Mouse (Mus musculus) midbrain, embryonic 12.5 days (tissue): ENCODE data around the gene Chit1. TPM values are rescaled to one million over a fixed set of nuclear protein-coding genes. Genes with fewer than 3 reads are reported as not detected.

ENCODE experiments used
- ATAC-seq: fragments of 200-750 bp; cut with Nextera tagmentation; 2 replicates; pipeline ENCODE4 v1.8.0; 2017; ENCODE audit warnings: low read depth, moderate TSS enrichment, moderate library complexity; ENCODE audit not compliant: low FRiP score
- H3K27ac ChIP-seq: fragments of 300-500 bp; sonication (generic); replicated peaks from 2 replicates; pipeline ENCODE4 v1.5.1; 2016; ENCODE audit warnings: mild to moderate bottlenecking
- H3K27me3 ChIP-seq: fragments of 300-500 bp; sonication (generic); 2 replicates; pipeline ENCODE4 v1.6.1; 2016; ENCODE audit warnings: mild to moderate bottlenecking
- H3K36me3 ChIP-seq: fragments of 300-500 bp; sonication (generic); 2 replicates; pipeline ENCODE4 v1.6.1; 2016
- H3K4me1 ChIP-seq: fragments of 300-500 bp; sonication (generic); 2 replicates; pipeline ENCODE4 v1.6.1; 2016
- H3K4me2 ChIP-seq: fragments of 300-500 bp; sonication (generic); replicated peaks from 2 replicates; pipeline ENCODE4 v1.6.1; 2016; ENCODE audit warnings: mild to moderate bottlenecking, moderate library complexity
- H3K4me3 ChIP-seq: fragments of 300-500 bp; sonication (generic); 2 replicates; pipeline ENCODE4 v1.5.1; 2016; ENCODE audit warnings: mild to moderate bottlenecking
- H3K9ac ChIP-seq: fragments of 300-500 bp; sonication (generic); replicated peaks from 2 replicates; pipeline ENCODE4 v1.6.1; 2016; ENCODE audit warnings: mild to moderate bottlenecking, moderate library complexity
- H3K9me3 ChIP-seq: fragments of 300-500 bp; sonication (generic); 2 replicates; pipeline ENCODE4 v1.6.1; 2016; ENCODE audit warnings: mild to moderate bottlenecking
- WGBS: fragments of 180-500 bp; shearing (Covaris S2); methylation state at CpG from one replicate; pipeline ENCODE4 v1.1.7; 2016; 5-methylcytosine and 5-hydroxymethylcytosine counted together
- polyA plus RNA-seq: library from polyadenylated mRNA; unstranded; fragments of >200 nt; fragmentation: Nextera tagmentation; extraction: Ambion mirVana; gene quantifications from 2 replicates; pipeline ENCODE4 v1.2.1, GENCODE M21; 2016

Chit1 gene
- polyA plus RNA-seq, 1 experiment from 2014 or later, result not detected

DNA sequence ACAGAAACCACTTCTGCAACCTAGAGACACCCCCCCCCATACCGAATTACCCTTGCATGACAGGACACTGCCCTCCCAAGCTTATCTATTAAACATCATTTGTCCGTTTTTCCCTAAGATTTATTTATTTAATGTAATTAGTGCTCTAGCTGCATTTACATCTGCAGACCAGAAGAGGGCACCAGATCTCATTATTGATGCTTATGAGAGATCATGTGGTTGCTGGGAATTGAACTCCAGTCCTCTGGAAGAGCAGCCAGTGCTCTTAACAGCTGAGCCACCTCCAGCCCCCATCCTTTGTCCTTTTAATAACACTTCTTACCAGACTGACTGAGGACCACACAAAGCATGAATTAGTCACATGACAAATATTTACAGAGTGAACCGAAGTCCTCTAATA, 43.6 kb downstream of the Chit1 start:
- 56% methylated on average over 3 of the region's 3 CpGs for WGBS
- H3K4me2 ChIP-seq, result no peak overlapping the region
- H3K27me3 ChIP-seq, result peaks cover 17% of the 10 kb centered on the region
- no peak overlapping the region for H3K27ac ChIP-seq
- no peaks in the 10 kb centered on the region for H3K36me3 ChIP-seq
- no peak overlapping the region for H3K4me3 ChIP-seq
- ATAC-seq, result no peak
- no peak overlapping the region for H3K9ac ChIP-seq
- no peaks in the 10 kb centered on the region for H3K9me3 ChIP-seq
- H3K4me1 ChIP-seq, result no peaks in the 10 kb centered on the region

DNA sequence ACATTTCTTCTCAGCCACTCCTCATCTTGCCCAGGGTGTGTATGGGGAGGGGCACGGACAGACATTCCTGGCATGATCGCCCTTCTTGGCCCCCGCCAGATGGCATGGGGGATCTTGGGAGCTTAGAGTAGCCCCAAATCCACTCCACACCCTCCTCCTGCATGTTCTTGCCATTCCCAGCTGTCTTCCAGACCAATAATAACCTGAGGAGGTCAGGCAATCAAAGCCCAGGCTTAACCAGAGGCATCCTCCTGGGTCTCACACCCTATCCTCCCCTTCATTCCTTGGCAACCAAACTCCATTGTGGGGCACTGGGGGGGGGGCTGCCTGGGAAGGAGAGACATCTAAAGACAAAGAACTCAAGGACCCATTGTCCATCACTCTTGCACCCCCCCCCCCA, 49.4 kb downstream of the Chit1 start:
- Histone ChIP-seq H3K9me3 (no peaks in the 10 kb centered on the region), H3K4me2 (no peak overlapping the region), H3K9ac (no peak overlapping the region), H3K27ac (no peak overlapping the region), H3K36me3 (no peaks in the 10 kb centered on the region), H3K4me3 (no peak overlapping the region), H3K27me3 (peaks cover 16% of the 10 kb centered on the region; the same call in 1 of the 2 replicates), H3K4me1 (no peaks in the 10 kb centered on the region)
- no peak for ATAC-seq
- 84% methylated on average over 3 of the region's 3 CpGs for WGBS

DNA sequence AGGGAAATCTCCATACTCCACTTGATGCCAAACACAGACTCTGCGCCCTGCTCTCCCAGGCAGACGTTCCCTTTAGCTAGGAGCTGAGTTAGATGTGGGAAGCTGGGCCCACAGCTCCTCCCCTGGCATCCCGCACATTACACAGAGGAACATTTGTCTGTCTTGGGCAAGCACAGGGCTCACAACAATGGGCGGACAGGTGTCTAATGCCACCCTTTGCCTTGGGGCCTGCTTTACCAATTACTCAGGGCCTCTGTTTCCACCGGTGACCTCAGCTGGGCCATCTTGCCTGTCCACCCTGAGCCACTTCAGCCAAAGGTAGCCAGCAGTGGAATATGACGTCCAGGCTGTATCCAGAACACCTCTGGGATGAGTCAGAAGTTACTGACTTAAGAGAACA, 50.4 kb downstream of the Chit1 start:
- no peak overlapping the region for H3K9ac ChIP-seq
- H3K36me3 ChIP-seq, result no peaks in the 10 kb centered on the region
- H3K27me3 ChIP-seq, result peaks cover 16% of the 10 kb centered on the region; the same call in 1 of the 2 replicates
- 69% methylated on average over 6 of the region's 6 CpGs for WGBS
- no peak overlapping the region for H3K27ac ChIP-seq
- no peaks in the 10 kb centered on the region; the same call in 1 of the 2 replicates for H3K9me3 ChIP-seq
- H3K4me3 ChIP-seq, result no peak overlapping the region
- ATAC-seq, result no peak
- H3K4me1 ChIP-seq, result no peaks in the 10 kb centered on the region
- no peak overlapping the region for H3K4me2 ChIP-seq

DNA sequence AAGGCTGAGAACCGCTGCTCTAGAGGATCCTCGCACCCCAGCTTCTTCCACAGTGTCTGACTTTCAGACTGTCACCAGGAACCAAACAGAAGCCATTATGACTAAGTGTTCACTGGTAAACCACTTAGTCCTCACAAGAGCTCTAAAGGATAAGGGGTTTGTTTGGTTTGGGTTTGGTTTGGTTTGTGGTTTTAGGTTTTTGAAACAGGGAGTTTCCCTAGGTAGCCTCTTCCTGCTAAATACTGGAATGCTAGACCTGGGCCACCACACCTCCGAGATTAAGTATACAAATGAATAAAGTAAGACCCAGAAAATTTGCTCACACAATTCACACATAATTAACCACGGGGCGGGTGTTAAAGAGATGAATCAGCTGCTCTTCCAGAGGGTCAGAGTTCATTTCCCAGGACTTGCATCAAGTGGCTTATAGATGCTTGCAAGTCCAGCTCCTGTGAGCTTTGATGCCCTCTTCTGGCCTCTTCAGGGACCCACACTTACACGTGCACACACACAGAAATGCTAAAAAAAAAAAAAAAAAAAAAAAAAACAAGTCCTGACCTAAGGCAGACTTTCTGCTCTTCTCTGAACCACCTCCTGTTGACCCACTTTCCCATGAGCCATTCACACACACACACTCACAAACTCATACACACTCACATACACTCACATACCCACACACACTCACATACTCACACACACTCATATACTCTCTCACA, 51.6 kb downstream of the Chit1 start:
- Histone ChIP-seq H3K27ac (no peak overlapping the region), H3K9me3 (no peaks in the 10 kb centered on the region; the same call in 1 of the 2 replicates), H3K36me3 (no peaks in the 10 kb centered on the region), H3K27me3 (peaks cover 16% of the 10 kb centered on the region; the same call in 1 of the 2 replicates), H3K9ac (no peak overlapping the region), H3K4me1 (no peaks in the 10 kb centered on the region), H3K4me2 (no peak overlapping the region), H3K4me3 (no peak overlapping the region)
- WGBS, result 88% methylated on average over 6 of the region's 6 CpGs
- no peak for ATAC-seq

DNA sequence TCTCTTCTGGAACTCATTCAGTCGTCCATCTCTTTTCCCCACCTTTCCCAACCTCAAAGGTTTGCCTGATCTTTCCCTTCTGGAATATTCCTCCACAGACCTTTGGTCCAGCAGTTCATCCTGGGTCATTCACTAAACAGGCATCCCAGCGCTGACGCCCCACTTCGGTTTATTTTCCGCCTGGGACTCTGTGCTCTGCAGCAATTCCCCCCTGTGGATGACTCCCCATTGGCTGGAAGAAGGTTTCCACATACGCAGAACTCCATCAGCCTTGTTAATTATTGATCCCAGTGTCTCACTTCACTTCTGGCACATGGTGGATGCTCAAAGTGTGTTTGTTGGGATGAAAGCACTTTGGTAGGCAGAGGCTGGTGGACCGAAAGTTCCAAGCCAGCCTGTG, 52.4 kb downstream of the Chit1 start:
- H3K4me1 ChIP-seq, result no peaks in the 10 kb centered on the region
- H3K4me3 ChIP-seq, result no peak overlapping the region
- WGBS, result 87% methylated on average over 7 of the region's 7 CpGs
- ATAC-seq, result no peak
- H3K27me3 ChIP-seq, result peaks cover 16% of the 10 kb centered on the region; the same call in 1 of the 2 replicates
- no peaks in the 10 kb centered on the region for H3K36me3 ChIP-seq
- H3K27ac ChIP-seq, result no peak overlapping the region
- H3K9me3 ChIP-seq, result no peaks in the 10 kb centered on the region; the same call in 1 of the 2 replicates
- H3K4me2 ChIP-seq, result no peak overlapping the region
- no peak overlapping the region for H3K9ac ChIP-seq

DNA sequence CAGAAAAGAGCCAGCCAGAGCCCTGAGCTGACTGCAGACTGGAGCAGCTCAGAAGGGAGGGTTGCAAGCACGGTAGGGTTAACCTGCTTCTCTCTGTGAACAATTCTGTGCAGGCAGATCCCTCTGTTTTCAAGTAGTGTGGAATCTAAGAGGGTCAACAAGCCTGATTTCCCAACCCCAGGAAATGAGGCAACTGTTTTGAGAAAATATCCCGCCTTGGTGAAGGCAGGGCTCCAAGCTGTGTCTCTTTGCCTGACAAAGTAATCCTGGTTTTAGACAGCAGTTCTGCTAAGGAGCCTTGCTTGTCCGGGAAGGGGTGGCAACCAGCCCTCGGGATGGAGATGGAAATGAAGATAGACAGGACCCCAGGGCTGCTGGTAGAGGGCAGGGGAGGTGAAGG, 53.4 kb downstream of the Chit1 start:
- Histone ChIP-seq H3K9ac (no peak overlapping the region), H3K27ac (no peak overlapping the region), H3K4me1 (no peaks in the 10 kb centered on the region), H3K36me3 (no peaks in the 10 kb centered on the region), H3K4me3 (no peak overlapping the region), H3K4me2 (no peak overlapping the region), H3K9me3 (no peaks in the 10 kb centered on the region; the same call in 1 of the 2 replicates), H3K27me3 (peaks cover 12% of the 10 kb centered on the region; the same call in 1 of the 2 replicates)
- 57% methylated on average over 4 of the region's 4 CpGs for WGBS
- ATAC-seq, result no peak

DNA sequence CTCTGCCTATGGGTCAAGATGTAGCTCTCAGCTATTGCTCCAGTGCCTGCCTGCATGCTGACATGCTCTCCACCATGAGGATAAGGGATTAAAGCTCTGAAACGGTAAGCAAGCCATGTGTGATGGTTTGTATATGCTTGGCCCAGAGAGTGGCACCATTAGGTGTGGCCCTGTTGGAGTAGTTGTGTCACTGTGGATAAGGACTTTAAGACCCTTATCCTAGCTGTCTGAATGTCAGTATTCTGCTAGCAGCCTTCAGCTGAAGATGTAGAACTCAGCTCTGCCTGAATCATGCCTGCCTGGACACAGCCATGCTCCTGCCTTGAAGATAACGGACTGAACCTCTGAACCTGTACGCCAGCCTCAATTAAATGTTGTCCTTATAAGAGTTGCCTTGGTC, 55.5 kb downstream of the Chit1 start:
- Histone ChIP-seq H3K9me3 (no peaks in the 10 kb centered on the region; the same call in 1 of the 2 replicates), H3K27ac (no peak overlapping the region), H3K4me2 (no peak overlapping the region), H3K36me3 (no peaks in the 10 kb centered on the region), H3K4me3 (no peak overlapping the region), H3K27me3 (no peaks in the 10 kb centered on the region), H3K9ac (no peak overlapping the region), H3K4me1 (no peaks in the 10 kb centered on the region)
- WGBS, result 91% methylated on average over 3 of the region's 3 CpGs
- no peak for ATAC-seq

DNA sequence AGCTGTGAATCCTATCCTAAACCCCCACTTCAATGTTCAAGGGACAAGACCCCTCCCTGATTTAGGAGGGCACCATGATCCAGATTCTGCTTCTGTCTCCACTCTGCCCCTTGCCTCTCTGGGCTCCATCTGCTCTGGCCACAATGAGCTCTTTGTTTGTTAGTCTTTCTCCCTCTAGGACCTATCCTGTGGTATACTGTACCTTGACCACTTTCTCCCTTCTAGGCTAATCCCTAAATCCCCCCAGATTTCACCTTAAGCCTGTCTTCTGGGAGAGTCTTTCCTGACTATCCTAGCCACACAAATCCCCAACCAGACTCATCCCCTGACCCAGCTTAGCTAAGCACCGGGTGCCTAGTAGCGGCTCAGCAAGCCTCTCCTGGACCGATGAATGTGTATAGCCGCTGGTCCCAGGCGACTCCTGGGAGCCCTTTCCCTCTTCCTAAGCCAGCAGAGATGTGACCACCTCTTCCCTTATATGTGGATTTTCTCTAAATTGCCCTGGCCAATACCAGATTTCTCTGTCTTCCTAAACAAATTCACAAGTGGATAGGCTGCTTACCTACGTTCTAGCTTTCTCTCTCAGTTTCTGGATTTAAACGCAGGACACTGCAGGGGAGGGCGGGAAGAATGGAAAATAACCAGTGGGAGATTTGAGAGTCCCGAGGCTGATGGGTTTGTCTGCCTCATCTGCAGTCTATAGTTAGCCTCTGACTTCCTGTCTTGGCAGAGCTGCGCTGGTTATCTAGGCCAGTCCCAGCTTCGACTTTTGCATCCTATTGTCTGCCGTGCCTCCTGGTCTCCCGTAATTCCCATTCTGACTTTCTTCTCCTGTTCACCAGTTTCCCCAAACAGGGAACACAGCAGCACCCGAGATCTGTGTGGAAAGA, 56.6 kb downstream of the Chit1 start:
- H3K9ac ChIP-seq, result no peak overlapping the region
- no peaks in the 10 kb centered on the region for H3K27me3 ChIP-seq
- H3K4me3 ChIP-seq, result no peak overlapping the region
- no peak for ATAC-seq
- H3K4me1 ChIP-seq, result no peaks in the 10 kb centered on the region
- H3K36me3 ChIP-seq, result no peaks in the 10 kb centered on the region
- H3K4me2 ChIP-seq, result no peak overlapping the region
- H3K27ac ChIP-seq, result no peak overlapping the region
- 47% methylated on average over 14 of the region's 14 CpGs for WGBS
- H3K9me3 ChIP-seq, result no peaks in the 10 kb centered on the region; the same call in 1 of the 2 replicates

DNA sequence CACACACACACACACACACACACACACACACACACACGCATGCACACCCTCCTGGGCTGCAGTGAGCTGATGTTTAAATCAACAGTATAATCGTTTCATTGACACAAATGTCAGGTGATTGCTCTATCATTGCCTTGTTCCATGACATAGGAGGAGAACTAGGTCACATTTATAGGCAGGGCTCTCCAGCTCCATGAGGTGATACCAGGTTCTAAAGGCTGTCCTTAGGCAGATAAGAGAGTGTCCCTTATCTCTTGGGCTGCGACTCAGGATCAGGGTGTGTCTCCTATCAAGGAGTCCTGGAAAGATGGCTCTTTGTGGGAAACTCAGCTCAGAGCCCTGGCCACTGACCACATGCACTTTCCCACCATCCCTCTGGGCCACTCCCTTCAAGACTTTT, 57.5 kb downstream of the Chit1 start:
- H3K9ac ChIP-seq, result no peak overlapping the region
- no peaks in the 10 kb centered on the region for H3K27me3 ChIP-seq
- H3K36me3 ChIP-seq, result no peaks in the 10 kb centered on the region
- no peaks in the 10 kb centered on the region; the same call in 1 of the 2 replicates for H3K9me3 ChIP-seq
- no peak for ATAC-seq
- H3K4me2 ChIP-seq, result no peak overlapping the region
- H3K27ac ChIP-seq, result no peak overlapping the region
- H3K4me1 ChIP-seq, result no peaks in the 10 kb centered on the region
- no peak overlapping the region for H3K4me3 ChIP-seq
- WGBS, result 84% methylated on average over 3 of the region's 3 CpGs

DNA sequence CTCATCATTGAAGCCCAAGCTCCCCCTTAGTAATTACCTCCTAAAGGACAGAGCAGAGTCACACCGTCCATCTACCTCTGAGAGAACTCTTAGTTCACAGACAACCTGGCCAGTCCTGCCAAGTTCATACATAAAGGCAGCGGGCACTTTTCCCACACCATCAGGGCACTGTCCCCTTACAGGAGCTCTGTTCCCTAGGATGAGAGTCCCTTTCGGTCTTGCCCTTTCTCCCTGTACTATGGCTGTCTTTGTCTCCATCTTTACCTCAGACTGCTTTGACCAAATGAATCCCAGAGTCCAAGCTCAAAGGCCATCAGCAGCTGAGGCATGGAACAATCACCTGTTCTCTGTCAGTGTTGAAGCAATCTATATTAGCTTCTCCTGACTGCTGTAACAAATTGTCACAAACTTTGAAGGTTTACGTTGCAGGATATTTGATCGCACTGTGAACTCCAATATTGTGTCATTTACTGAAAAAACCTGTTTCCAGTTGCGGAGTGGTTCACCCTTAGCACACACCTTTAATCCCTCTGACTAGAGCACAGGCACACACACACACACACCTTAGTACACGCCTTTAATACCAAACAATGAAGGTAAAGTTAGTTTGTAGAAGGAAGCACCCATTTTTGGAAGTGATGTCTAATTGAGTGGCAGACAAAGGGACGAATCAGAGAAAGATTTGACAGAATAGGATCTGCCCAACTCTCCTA, 58.1 kb downstream of the Chit1 start:
- H3K9ac ChIP-seq, result no peak overlapping the region
- no peak overlapping the region for H3K4me3 ChIP-seq
- ATAC-seq, result no peak
- no peak overlapping the region for H3K4me2 ChIP-seq
- no peaks in the 10 kb centered on the region for H3K4me1 ChIP-seq
- H3K27me3 ChIP-seq, result no peaks in the 10 kb centered on the region
- WGBS, result 88% methylated on average over 8 of the region's 8 CpGs
- no peaks in the 10 kb centered on the region; the same call in 1 of the 2 replicates for H3K9me3 ChIP-seq
- H3K36me3 ChIP-seq, result no peaks in the 10 kb centered on the region
- H3K27ac ChIP-seq, result no peak overlapping the region

DNA sequence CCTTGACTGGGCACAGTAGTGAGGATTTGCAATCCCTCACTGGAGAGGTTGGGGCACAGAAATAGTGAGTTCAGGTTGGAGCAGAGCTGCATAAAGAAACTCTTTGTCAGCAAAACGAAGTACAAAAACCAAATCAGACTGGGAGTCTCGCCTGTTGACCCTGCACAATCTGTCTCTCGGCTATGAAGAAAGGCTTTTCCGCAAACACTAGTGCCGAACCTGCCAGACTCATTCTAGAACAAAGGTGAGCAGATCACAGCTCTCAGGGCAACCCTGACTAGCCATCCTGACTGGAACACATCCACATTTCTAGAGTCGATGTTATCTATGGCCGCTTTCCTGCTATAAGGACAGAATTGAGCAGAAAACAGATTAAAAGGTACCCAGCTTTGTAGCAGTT, 62.0 kb downstream of the Chit1 start:
- WGBS, result 64% methylated on average over 7 of the region's 7 CpGs
- no peak overlapping the region for H3K4me2 ChIP-seq
- no peak overlapping the region for H3K27ac ChIP-seq
- no peaks in the 10 kb centered on the region for H3K4me1 ChIP-seq
- no peak overlapping the region for H3K4me3 ChIP-seq
- H3K9ac ChIP-seq, result no peak overlapping the region
- no peaks in the 10 kb centered on the region for H3K9me3 ChIP-seq
- no peaks in the 10 kb centered on the region for H3K36me3 ChIP-seq
- no peaks in the 10 kb centered on the region for H3K27me3 ChIP-seq
- no peak for ATAC-seq

DNA sequence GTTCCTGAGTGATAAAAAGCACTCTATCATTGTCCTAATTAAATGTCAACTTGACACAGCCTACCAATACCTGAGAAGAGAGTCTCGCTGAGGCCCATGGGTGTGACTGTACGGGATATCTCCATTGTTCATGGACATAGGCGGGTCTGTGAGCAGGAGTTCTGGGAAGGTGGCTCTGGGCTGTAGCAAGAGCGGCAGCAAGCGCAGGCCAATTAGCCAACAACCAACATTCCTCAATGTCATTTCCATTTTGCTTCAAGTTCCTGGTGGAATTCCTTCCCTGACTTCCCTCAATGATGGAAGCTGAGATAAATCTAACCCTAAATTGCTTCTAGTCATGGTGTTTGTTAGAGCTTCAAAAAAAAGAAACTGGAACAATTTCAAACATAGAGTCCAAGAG, 66.9 kb downstream of the Chit1 start:
- Histone ChIP-seq H3K4me3 (no peak overlapping the region), H3K27me3 (peaks cover 9% of the 10 kb centered on the region; the same call in 1 of the 2 replicates), H3K9me3 (no peaks in the 10 kb centered on the region), H3K4me1 (peaks cover 7% of the 10 kb centered on the region; the same call in 1 of the 2 replicates), H3K9ac (no peak overlapping the region), H3K4me2 (no peak overlapping the region), H3K27ac (no peak overlapping the region), H3K36me3 (no peaks in the 10 kb centered on the region)
- WGBS, result 92% methylated on average over 5 of the region's 5 CpGs
- ATAC-seq, result no peak
